Mouse (Mus musculus) limb, embryonic 14.5 days (tissue): ENCODE measurements around the gene Galnt4. TPM values are rescaled to one million over a fixed set of nuclear protein-coding genes. Genes with fewer than 3 reads are reported as not detected.

Experiments
- ATAC-seq: fragments of 200-750 bp; cut with Nextera tagmentation; 2 replicates; pipeline ENCODE4 v1.8.0; 2017; ENCODE audit warnings: low read depth, moderate number of reproducible peaks, moderate TSS enrichment; ENCODE audit not compliant: low FRiP score
- DNase-seq: peaks from one replicate; pipeline ENCODE4 v3.0.0-alpha.2; 2015; ENCODE audit warnings: low spot score
- H3K27ac ChIP-seq: fragments of 300-500 bp; sonication (generic); replicated peaks from 2 replicates; pipeline ENCODE4 v1.5.1; 2014; ENCODE audit warnings: low read depth, mild to moderate bottlenecking, low read length, moderate library complexity, mixed read lengths
- H3K27me3 ChIP-seq: fragments of 300-500 bp; sonication (generic); 2 replicates; pipeline ENCODE4 v1.6.1; 2014; ENCODE audit warnings: low read length, mixed read lengths; ENCODE audit not compliant: control insufficient read depth, insufficient read depth
- H3K36me3 ChIP-seq: fragments of 300-500 bp; sonication (generic); 2 replicates; pipeline ENCODE4 v1.6.1; 2014; ENCODE audit warnings: mild to moderate bottlenecking, low read length, moderate library complexity, mixed read lengths; ENCODE audit not compliant: control insufficient read depth, insufficient read depth
- H3K4me1 ChIP-seq: fragments of 300-500 bp; sonication (generic); 2 replicates; pipeline ENCODE4 v1.6.1; 2014; ENCODE audit warnings: antibody characterized with exemption, low read length, mixed read lengths; ENCODE audit not compliant: control insufficient read depth, insufficient read depth
- H3K4me2 ChIP-seq: fragments of 300-500 bp; sonication (generic); replicated peaks from 2 replicates; pipeline ENCODE4 v1.6.1; 2014; ENCODE audit warnings: low read depth, mild to moderate bottlenecking, low read length, moderate library complexity; ENCODE audit not compliant: severe bottlenecking
- H3K4me3 ChIP-seq: fragments of 300-500 bp; sonication (generic); replicated peaks from 2 replicates; pipeline ENCODE4 v1.5.1; 2014; ENCODE audit warnings: low read length
- H3K9ac ChIP-seq: fragments of 300-500 bp; sonication (generic); 2 replicates; pipeline ENCODE4 v1.6.1; 2014; ENCODE audit warnings: mild to moderate bottlenecking, low read depth, low read length, moderate library complexity; ENCODE audit not compliant: severe bottlenecking
- H3K9me3 ChIP-seq: fragments of 300-500 bp; sonication (generic); 2 replicates; pipeline ENCODE4 v1.6.1; 2016; ENCODE audit warnings: low read length; ENCODE audit not compliant: control insufficient read depth
- POLR2A ChIP-seq: fragments of 200-500 bp; IDR thresholded peaks from 2 replicates; pipeline ENCODE4 v1.8.0; 2012; ENCODE audit warnings: inconsistent platforms, mild to moderate bottlenecking, moderate library complexity, borderline replicate concordance; ENCODE audit not compliant: insufficient read depth, insufficient read length; ENCODE audit errors: extremely low read depth
- WGBS: fragments of 180-500 bp; shearing (Covaris S2); extraction: QIAGEN DNeasy Blood & Tissue Kit; methylation state at CpG from one replicate; pipeline ENCODE4 v1.1.7; 2014; 5-methylcytosine and 5-hydroxymethylcytosine counted together
- polyA plus RNA-seq, 2 experiments: library from polyadenylated mRNA; depleted of rRNA in 1 of 2; stranded (reverse) in 1 of 2; unstranded in 1 of 2; fragments of >200 nt; fragmentation: Nextera tagmentation in 1 of 2; extraction: Ambion mirVana in 1 of 2; gene quantifications; 2 replicates each; pipeline versions ENCODE4 v1.2.1 to v1.2.3; 2012 to 2014

Galnt4 gene
- polyA plus RNA-seq, 2 experiments, result 4.3 to 13.0 TPM

GRCm38 (mm10) chr10:99116237-99116632 is 8.3 kb downstream of the Galnt4 start:
- Histone ChIP-seq H3K4me2 (no peak overlapping the region), H3K27ac (no peak overlapping the region), H3K4me3 (no peak overlapping the region), H3K4me1 (peaks cover 33% of the 10 kb centered on the region), H3K9me3 (no peaks in the 10 kb centered on the region), H3K9ac (no peak overlapping the region), H3K36me3 (no peaks in the 10 kb centered on the region), H3K27me3 (no peaks in the 10 kb centered on the region)
- ATAC-seq (no peak), DNase-seq (no peak)
- no peak for TF ChIP-seq POLR2A
- WGBS, result 33% methylated on average over 8 of the region's 8 CpGs

GRCm38 (mm10) chr10:99116650-99117615 is 9.0 kb downstream of the Galnt4 start:
- ATAC-seq (no peak), DNase-seq (no peak)
- H3K4me2 ChIP-seq, result no peak overlapping the region
- no peaks in the 10 kb centered on the region for H3K9me3 ChIP-seq
- no peak for TF ChIP-seq POLR2A
- no peaks in the 10 kb centered on the region for H3K27me3 ChIP-seq
- H3K4me3 ChIP-seq, result no peak overlapping the region
- H3K27ac ChIP-seq, result no peak overlapping the region
- H3K36me3 ChIP-seq, result no peaks in the 10 kb centered on the region
- H3K4me1 ChIP-seq, result peaks cover 29% of the 10 kb centered on the region
- WGBS, result 70% methylated on average over 16 of the region's 16 CpGs
- no peak overlapping the region for H3K9ac ChIP-seq

GRCm38 (mm10) chr10:99117876-99118275 is 9.9 kb downstream of the Galnt4 start:
- Histone ChIP-seq H3K27ac (0 out of 2 replicates have a peak overlapping the region, but pooled peaks have one; percentile 1), H3K36me3 (no peaks in the 10 kb centered on the region), H3K4me1 (peaks cover 29% of the 10 kb centered on the region), H3K4me3 (no peak overlapping the region), H3K9me3 (no peaks in the 10 kb centered on the region), H3K4me2 (no peak overlapping the region), H3K9ac (no peak overlapping the region), H3K27me3 (no peaks in the 10 kb centered on the region)
- 53% methylated on average over 10 of the region's 10 CpGs for WGBS
- no peak for ATAC-seq
- TF ChIP-seq POLR2A, result no peak
- no peak for DNase-seq

- H3K9me3 ChIP-seq, result no peaks in the 10 kb centered on the region
- H3K27me3 ChIP-seq, result no peaks in the 10 kb centered on the region
- H3K4me3 ChIP-seq, result no peak overlapping the region
- ATAC-seq (peak; percentile 59), DNase-seq (peak; percentile 52)
- 29% methylated on average over 6 of the region's 6 CpGs for WGBS
- 0 out of 2 replicates have a peak overlapping the region, but pooled peaks have one; percentile 1 for H3K27ac ChIP-seq
- TF ChIP-seq POLR2A, result no peak
- H3K4me1 ChIP-seq, result peaks cover 29% of the 10 kb centered on the region
- no peaks in the 10 kb centered on the region for H3K36me3 ChIP-seq
- H3K9ac ChIP-seq, result no peak overlapping the region
- 0 out of 2 replicates have a peak overlapping the region, but pooled peaks have one; percentile 18 for H3K4me2 ChIP-seq
These were observed 10.7 kb downstream of the Galnt4 start for GRCm38 (mm10) chr10:99118697-99119096.

- H3K4me1 ChIP-seq, result peaks cover 29% of the 10 kb centered on the region
- H3K27me3 ChIP-seq, result no peaks in the 10 kb centered on the region
- ATAC-seq, result no peak
- H3K9me3 ChIP-seq, result no peaks in the 10 kb centered on the region
- DNase-seq, result no peak
- 83% methylated on average over 4 of the region's 4 CpGs for WGBS
- H3K27ac ChIP-seq, result no peak overlapping the region
- H3K36me3 ChIP-seq, result no peaks in the 10 kb centered on the region
- no peak overlapping the region for H3K4me3 ChIP-seq
- H3K4me2 ChIP-seq, result no peak overlapping the region
- no peak overlapping the region for H3K9ac ChIP-seq
- no peak for TF ChIP-seq POLR2A
These were observed 11.5 kb downstream of the Galnt4 start for GRCm38 (mm10) chr10:99119471-99119870.
